8 mouse cellular contexts compared by ENCODE assay signal in the genomic region with DNA sequence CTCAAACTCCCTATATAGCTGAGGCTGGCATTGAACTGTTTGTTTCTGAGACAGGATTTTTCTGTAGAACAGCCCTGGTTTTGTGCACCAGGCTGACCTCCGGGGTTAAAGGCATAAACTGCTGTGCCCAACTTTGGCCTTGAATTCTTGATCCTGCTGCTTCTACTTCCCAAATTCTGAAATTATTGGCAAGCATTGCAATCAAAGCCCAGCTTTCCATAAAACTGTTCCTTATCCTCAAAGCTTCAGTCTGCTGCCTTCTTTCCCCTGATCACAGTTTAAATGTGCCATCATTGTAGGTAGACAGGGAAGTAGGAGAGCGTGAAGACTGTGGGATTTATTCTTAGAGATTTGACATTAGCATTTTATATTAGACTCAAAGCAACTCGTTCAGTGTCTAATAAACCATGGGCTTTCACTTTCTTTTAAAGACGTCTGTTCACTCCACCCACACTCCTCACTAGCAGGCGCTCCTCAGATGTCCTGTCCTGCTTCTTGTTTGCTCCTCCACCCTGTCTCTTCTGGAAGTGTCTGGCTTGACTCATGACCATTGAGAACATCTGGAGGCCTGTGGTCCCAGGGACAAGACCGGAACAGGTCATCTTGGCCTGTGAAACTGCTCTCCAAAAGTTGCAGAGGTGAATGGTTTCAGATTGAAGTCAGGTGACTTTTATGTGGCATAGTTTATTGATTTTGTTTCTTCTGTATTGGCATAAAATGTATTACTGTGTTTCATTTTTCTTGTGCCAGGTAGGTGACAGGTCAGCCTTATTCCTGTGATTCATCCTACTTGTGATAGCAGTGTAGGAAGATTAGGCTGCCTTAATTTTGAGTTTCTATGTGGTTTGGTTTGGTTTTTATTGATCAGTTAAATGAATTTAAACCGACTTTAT. TPM values are rescaled to one million over a fixed set of nuclear protein-coding genes. Genes with fewer than 3 reads are reported as not detected.
A peak's percentile ranks its signal among the peaks of the same experiment; 100 is the strongest.
DNase-seq lines count a peak whose midpoint lies in the region; ATAC-seq and TF ChIP-seq lines count a peak whose summit lies in the region.

No protein-coding gene starts in this region.

- H3K36me3 ChIP-seq in G1E (replicated peaks) = peaks cover 58% of the 10 kb centered on the region
- H3K36me3 ChIP-seq in hindbrain, embryonic 10.5 days = peaks cover 49% of the 10 kb centered on the region
- peaks cover 48% of the 10 kb centered on the region for H3K36me3 ChIP-seq in midbrain, embryonic 10.5 days

- intact Hi-C loops in heart, postnatal 10 days (cut with DNase I) = loop anchor here (10.0 kb wide), 1 partner anchor 357 kb away; no protein-coding TSS in a partner anchor
- intact Hi-C loops in gastrocnemius, postnatal 36 days (cut with DNase I) = no loop called here

- 83% methylated on average over 7 of the region's 7 CpGs for WGBS in hindbrain, embryonic 10.5 days
- 88% methylated on average over 7 of the region's 7 CpGs for WGBS in midbrain, embryonic 10.5 days

- no peaks in the 10 kb centered on the region for H3K27me3 ChIP-seq in G1E (ENCODE audit: insufficient read depth, low read length)
- no peaks in the 10 kb centered on the region for H3K27me3 ChIP-seq in hindbrain, embryonic 10.5 days (ENCODE audit: insufficient read depth, poor library complexity, severe bottlenecking)
- H3K27me3 ChIP-seq in midbrain, embryonic 10.5 days (ENCODE audit: low read depth, poor library complexity, severe bottlenecking) = no peaks in the 10 kb centered on the region

- TF ChIP-seq CTCF in G1E (IDR thresholded peaks at IDR 0.05; ENCODE audit: low read depth, low read length) = no peak

- H3K4me1 ChIP-seq in G1E (ENCODE audit: insufficient read depth, low read depth, low read length) = peaks cover 53% of the 10 kb centered on the region
- peaks cover 48% of the 10 kb centered on the region for H3K4me1 ChIP-seq in hindbrain, embryonic 10.5 days (replicated peaks)
- H3K4me1 ChIP-seq in midbrain, embryonic 10.5 days = peaks cover 57% of the 10 kb centered on the region

- peak; percentile 90 for DNase-seq in heart, adult 11 months
- DNase-seq in heart, postnatal 10 days = no peak
- DNase-seq in G1E (ENCODE audit: low spot score) = no peak
- DNase-seq in hindbrain, embryonic 10.5 days (ENCODE audit: low spot score) = no peak
- DNase-seq in midbrain, embryonic 10.5 days (ENCODE audit: low spot score) = no peak
- no peak for DNase-seq in right cerebral cortex, postnatal 4 days
- no peak for DNase-seq in adrenal gland, postnatal 4 days (ENCODE audit: low spot score in 2 of 2)
- no peak for DNase-seq in gastrocnemius, postnatal 36 days

- H3K9me3 ChIP-seq in G1E (replicated peaks) = no peaks in the 10 kb centered on the region
- H3K9me3 ChIP-seq in hindbrain, embryonic 10.5 days = no peaks in the 10 kb centered on the region
- H3K9me3 ChIP-seq in midbrain, embryonic 10.5 days (replicated peaks) = no peaks in the 10 kb centered on the region

- no peak overlapping the region for H3K27ac ChIP-seq in hindbrain, embryonic 10.5 days
- H3K27ac ChIP-seq in midbrain, embryonic 10.5 days (replicated peaks) = no peak overlapping the region

- peak overlapping the region; percentile 94; the same call in 1 of the 2 replicates for H3K4me3 ChIP-seq in G1E (ENCODE audit: low read depth, low read length)
- H3K4me3 ChIP-seq in hindbrain, embryonic 10.5 days = peak overlapping the region; percentile 99
- peak overlapping the region; percentile 85 for H3K4me3 ChIP-seq in midbrain, embryonic 10.5 days

- no peak for ATAC-seq in G1E (ENCODE audit: extremely low read depth, insufficient number of reproducible peaks, low FRiP score, poor library complexity, severe bottlenecking)

RNA-seq across cellular contexts. Expression of a gene that starts 2.2 kb away (rescaled TPM):
- 10 to 100 TPM; 17.6 to 19.2 TPM for total RNA-seq in heart, postnatal 10 days (2021)
- 26.6 and 28.1 TPM in 2 replicates for total RNA-seq in G1E (2014; fragmentation: Nextera tagmentation)
- 6.5 and 7.1 TPM in 2 replicates for total RNA-seq in G1E (2017)
- 3.9 and 6.3 TPM in 2 replicates for polyA plus RNA-seq in G1E (2012)
- polyA plus RNA-seq in hindbrain, embryonic 10.5 days (2016; fragmentation: Nextera tagmentation; extraction: Ambion mirVana) = 12.9 and 15.0 TPM in 2 replicates
- polyA plus RNA-seq in midbrain, embryonic 10.5 days (2016; fragmentation: Nextera tagmentation; extraction: Ambion mirVana) = 11.5 and 14.6 TPM in 2 replicates
- total RNA-seq in adrenal gland, postnatal 4 days (2021) = 10 to 100 TPM; 25.7 to 26.2 TPM
- 10 to 100 TPM; 18.8 to 27.0 TPM for total RNA-seq in gastrocnemius, postnatal 36 days (2021)

RNA-seq across cellular contexts. Expression of a gene that starts 2.4 kb away (rescaled TPM):
- total RNA-seq in heart, postnatal 10 days (2021) = 10 to 100 TPM; 47.2 to 52.3 TPM
- 27.5 and 29.9 TPM in 2 replicates for total RNA-seq in G1E (2014; fragmentation: Nextera tagmentation)
- total RNA-seq in G1E (2017) = 35.1 and 38.4 TPM in 2 replicates
- 14.9 and 17.4 TPM in 2 replicates for polyA plus RNA-seq in G1E (2012)
- polyA plus RNA-seq in hindbrain, embryonic 10.5 days (2016; fragmentation: Nextera tagmentation; extraction: Ambion mirVana) = 51.3 and 60.1 TPM in 2 replicates
- polyA plus RNA-seq in midbrain, embryonic 10.5 days (2016; fragmentation: Nextera tagmentation; extraction: Ambion mirVana) = 47.3 and 50.7 TPM in 2 replicates
- 10 to 100 TPM; 64.3 to 69.6 TPM for total RNA-seq in adrenal gland, postnatal 4 days (2021)
- total RNA-seq in gastrocnemius, postnatal 36 days (2021) = 10 to 100 TPM; 34.1 to 36.5 TPM
